Mouse (Mus musculus): ENCODE measurements around the gene Olfr1247. TPM values are rescaled to one million over a fixed set of nuclear protein-coding genes. Genes with fewer than 3 reads are reported as not detected.
"Not testable (repeated sequence)": the region's sequence is repeated elsewhere in the genome, so short reads cannot be mapped to it uniquely, and the experiment has no call there.

The Olfr1247 gene
- under 1 TPM in 1 of 2 experiments, not detected in 1; 0.07 TPM for total RNA-seq (2021)

DNA sequence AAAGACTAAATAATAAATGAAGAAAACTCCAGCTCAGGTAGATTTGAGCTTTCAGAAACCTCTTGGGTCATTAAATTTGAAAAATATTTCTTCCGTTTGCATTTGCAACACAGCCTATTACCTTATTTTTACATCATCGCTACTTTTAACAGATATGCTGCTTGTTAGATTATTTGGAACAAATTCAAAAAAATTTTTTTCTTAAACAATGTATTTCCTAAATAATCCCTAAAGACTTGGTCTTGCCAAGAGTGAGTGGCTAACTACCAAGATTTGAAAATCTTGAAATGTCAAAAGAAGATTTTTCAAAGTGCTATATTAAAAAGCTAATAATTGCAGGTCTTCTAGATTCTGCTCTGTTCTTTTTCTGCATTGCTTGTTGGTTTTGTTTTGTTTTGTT is at the start of gene Olfr1247:
TSS of gene Olfr1247 (minus strand) at position 101 of the 400 bp plus-strand sequence.
- DNase-seq = no peak

DNA sequence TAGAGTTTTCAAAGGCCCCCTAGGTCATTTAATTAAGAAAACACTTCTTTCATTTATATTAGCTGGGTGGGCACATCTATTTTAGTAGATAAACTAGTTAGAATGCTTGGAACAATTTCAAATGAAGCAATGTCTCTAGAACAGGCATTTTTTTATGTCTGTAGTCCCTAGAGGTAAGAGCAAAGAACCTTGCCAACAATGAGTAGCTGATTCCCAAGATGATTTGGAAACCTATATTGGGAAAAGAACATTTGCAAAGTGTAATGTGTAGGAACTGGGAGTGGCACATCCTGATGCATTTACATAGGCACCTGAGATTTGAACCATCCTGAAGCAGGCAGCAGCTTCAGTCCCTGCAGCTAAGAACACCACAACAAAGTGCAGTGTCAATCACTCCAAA is 47.4 kb upstream of the Olfr1247 start, which contains the start of gene Olfr1250:
TSS of gene Olfr1250 (minus strand) at position 101 of the 400 bp plus-strand sequence.
- DNase-seq = no peak

DNA sequence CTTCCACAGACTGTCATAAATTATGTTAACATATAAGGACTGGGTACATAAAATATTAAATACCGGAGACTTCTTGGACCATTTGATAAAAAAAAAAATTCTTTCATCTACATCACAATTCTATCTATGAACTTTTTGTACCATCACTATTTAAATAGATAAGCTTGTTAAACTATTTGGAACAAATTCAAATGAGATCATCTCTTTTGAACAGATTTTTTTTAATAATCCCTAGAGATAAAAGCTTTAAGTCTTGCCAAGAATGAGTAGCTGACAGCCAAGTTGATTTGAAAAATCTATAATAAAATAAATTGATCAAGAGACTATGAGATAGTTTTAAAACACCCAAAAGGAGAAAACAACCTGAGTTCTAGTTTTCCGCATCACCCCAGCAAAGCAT is 21.0 kb upstream of the Olfr1247 start, which contains the start of gene Olfr1249:
TSS of gene Olfr1249 (minus strand) at position 101 of the 400 bp plus-strand sequence.
- DNase-seq = no peak

DNA sequence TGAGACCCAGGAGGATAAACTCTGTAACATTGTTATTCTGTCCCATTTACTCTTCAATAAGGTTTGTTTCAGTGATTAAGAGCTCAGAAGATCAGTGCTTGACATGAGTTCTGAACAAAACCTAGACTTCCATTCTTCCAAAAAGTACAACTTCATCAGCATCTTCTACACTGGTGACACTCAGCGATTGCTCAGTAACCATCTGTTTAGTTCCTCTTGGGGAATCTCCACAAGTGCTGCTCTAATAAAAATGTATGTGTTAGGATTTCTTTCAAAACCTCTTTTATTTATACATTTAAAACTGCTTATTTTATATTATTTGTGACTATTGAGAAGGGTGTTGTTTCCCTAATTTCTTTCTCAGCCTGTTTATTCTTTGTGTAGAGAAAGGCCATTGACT is 4.2 kb upstream of the Olfr1247 start, which contains the start of gene Olfr1248:
TSS of gene Olfr1248 (minus strand) at position 101 of the 400 bp plus-strand sequence.
- not testable (repeated sequence) for DNase-seq

DNA sequence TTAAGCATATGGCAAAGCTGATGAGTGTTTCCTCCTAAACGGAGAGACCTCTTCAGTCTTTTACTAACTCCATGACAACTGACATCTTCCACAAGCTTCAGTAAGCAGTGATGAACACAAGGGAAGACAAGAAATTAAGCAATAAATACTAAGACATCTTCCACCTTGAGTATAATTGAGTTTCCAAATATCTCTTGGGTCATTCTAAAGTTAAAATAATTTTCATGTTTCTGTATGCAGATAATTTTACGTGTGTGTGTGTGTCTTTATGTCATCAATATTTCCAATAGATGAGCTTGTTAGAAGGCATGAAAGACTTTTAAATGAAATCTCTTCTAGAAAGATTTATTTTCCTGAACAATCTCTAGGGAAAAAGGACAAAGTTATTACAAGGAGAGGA is 20.9 kb downstream of the Olfr1247 start, which contains the start of gene Olfr1246:
TSS of gene Olfr1246 (minus strand) at position 101 of the 400 bp plus-strand sequence.
- DNase-seq = no peak

DNA sequence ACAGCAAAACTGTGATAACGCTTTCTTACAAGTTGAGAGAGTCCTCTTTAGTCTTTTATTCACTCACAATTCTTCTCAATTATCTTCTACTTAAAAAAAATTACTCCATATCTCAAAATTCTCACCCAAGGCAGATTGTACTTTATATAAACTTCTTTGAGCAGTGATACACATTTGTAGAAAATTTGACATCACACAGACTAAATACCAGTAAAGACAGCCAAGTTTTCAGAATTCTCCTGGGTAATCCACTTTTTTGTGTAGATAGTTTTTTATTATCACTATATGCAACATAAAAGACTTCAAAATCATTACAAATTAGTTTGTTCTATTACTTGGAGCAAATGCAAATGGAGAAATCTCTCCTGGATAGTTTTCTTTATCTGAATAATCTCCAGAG is 35.6 kb downstream of the Olfr1247 start, which contains the start of gene Olfr1245:
TSS of gene Olfr1245 (minus strand) at position 101 of the 400 bp plus-strand sequence.
- no peak for DNase-seq

DNA sequence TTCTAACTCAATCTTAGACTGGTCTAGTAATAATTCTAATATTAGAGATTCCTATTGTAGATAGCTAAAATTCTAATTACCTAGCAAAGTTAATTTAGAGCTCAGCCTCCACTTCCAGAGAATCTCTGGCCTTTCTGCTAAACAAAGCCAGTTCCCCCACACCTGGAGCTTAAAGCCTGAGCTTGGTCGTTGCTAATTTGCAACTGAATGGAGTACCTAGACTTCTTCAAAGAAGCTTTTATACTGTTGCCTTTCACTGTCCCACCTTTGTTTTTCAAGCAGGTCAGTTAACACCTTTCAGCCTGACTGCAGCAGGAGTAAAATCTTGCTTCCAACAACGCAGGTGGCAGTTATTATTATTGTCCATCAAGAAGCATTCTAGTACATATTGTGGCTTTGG is 51.2 kb downstream of the Olfr1247 start:
- DNase-seq = not testable (repeated sequence)

Other genes starting within 250 kb of the Olfr1247 start
- gene Olfr1234, start 249.3 kb downstream of the Olfr1247 start, total RNA-seq (2021) = not detected
- not detected for gene Olfr1238, start 204.5 kb downstream of the Olfr1247 start, total RNA-seq (2021)
- gene Olfr1239, start 193.7 kb downstream of the Olfr1247 start, total RNA-seq (2021) = not detected
- gene Olfr1240, start 171.1 kb downstream of the Olfr1247 start, total RNA-seq (2021) = not detected
- not detected for gene Olfr1241, start 127.0 kb downstream of the Olfr1247 start, total RNA-seq (2021)
- not detected for gene Olfr1242, start 115.8 kb downstream of the Olfr1247 start, total RNA-seq (2021)
- gene Olfr1243, start 82.6 kb downstream of the Olfr1247 start, total RNA-seq (2021) = not detected
- not detected for gene Olfr1245, start 35.7 kb downstream of the Olfr1247 start, total RNA-seq (2021)
- not detected for gene Olfr1246, start 21.0 kb downstream of the Olfr1247 start, total RNA-seq (2021)
- not detected for gene Olfr1248, start 4.1 kb upstream of the Olfr1247 start, total RNA-seq (2021)
- not detected for gene Olfr1249, start 20.9 kb upstream of the Olfr1247 start, total RNA-seq (2021)
- not detected for gene Olfr1250, start 47.3 kb upstream of the Olfr1247 start, total RNA-seq (2021)
- gene Olfr1251, start 57.8 kb upstream of the Olfr1247 start, total RNA-seq (2021) = not detected
- gene Olfr1252, start 110.9 kb upstream of the Olfr1247 start, total RNA-seq (2021) = not detected
- gene Olfr1253, start 143.0 kb upstream of the Olfr1247 start, total RNA-seq (2021) = not detected
- not detected for gene Olfr1254, start 179.5 kb upstream of the Olfr1247 start, total RNA-seq (2021)
- not detected for gene Olfr1255, start 197.9 kb upstream of the Olfr1247 start, total RNA-seq (2021)
- gene Olfr1256, start 227.4 kb upstream of the Olfr1247 start, total RNA-seq (2021) = not detected
- gene Olfr48, start 234.1 kb upstream of the Olfr1247 start, total RNA-seq (2021) = not detected